Mouse (Mus musculus): ENCODE measurements around the gene Ehbp1l1. TPM values are rescaled to one million over a fixed set of nuclear protein-coding genes. Genes with fewer than 3 reads are reported as not detected.
"Not testable (repeated sequence)": the region's sequence is repeated elsewhere in the genome, so short reads cannot be mapped to it uniquely, and the experiment has no call there.

Ehbp1l1 gene
- total RNA-seq, 1 experiment from 2014 or later = 29.1 TPM

DNA sequence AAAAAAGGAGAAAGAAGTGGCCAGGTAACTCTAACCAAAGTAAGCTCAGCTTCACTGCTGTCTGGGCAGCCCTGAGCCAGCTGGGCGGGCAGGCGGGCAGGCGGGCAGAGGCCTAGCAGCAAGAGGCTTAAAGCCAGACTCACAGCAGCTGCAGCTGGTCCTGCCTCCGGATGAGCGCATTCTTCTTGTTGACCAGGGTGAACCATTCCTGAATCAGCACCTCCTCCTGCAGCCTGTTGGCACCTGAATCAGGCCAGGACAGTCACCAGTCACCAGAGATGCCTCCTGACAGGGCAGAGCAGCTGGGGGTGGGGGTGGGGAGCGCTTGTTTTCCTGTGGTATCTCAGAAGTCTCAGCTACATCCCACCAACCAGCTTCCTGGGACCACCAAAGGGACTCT is 16.0 kb downstream of the Ehbp1l1 start:
- peak; percentile 3 for DNase-seq

GRCm38 (mm10) chr19:5704801-5705571 is 21.1 kb downstream of the Ehbp1l1 start:
- DNase-seq = peak; percentile 54

DNA sequence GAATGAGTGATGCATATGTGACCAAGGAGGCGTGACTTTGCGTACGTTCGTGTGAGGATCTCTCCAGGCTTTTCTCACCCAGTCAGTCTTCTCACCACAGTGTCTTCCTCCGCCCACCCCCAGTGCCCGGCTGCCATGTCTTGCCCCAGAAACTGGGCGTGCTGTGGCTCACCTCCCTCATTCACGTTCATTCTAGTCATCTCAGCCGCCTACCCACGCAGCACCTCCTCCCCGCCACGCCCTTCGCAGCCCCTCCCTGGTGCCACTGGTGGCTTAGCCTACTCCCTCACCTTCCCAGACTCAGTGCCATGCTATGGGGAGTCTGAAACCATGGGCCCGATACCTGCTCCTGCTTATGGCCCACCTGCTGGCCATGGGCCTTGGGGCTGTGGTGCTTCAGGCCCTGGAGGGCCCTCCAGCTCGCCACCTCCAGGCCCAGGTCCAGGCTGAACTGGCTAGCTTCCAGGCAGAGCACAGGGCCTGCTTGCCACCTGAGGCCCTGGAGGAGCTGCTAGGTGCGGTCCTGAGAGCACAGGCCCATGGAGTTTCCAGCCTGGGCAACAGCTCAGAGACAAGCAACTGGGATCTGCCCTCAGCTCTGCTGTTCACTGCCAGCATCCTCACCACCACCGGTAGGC is 21.8 kb downstream of the Ehbp1l1 start, which contains the start of gene Kcnk7:
Gene Kcnk7, plus strand, starts transcription at position 205 of the 638 bp plus-strand sequence.
- no peak for DNase-seq

DNA sequence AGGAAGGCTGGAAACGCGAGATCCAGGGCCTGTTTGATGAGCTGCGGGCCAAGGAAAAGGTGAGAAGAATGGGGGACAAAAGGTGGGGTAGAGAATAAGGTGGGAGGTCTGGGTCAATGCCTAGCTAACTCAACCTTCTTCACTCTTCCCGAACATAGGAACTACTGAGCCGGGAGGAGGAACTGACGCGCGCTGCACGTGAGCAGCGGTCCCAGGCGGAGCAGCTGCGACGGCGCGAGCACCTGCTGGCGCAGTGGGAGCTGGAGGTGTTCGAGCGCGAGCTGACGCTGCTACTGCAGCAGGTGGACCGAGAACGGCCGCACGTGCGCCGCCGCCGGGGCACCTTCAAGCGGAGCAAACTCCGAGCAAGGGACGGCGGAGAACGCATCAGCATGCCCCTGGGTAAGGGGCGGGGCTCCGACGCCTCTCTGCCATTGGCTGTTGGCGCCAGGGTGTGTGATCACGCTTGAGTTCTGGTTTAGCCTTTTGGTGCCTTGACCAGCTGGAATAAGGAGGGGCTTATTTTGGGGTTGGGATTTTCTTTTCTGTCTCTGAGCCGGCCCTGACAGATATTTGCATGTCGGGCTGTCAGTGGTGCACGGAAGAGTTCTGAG is 30.2 kb downstream of the Ehbp1l1 start:
- DNase-seq = no peak

- DNase-seq = no peak
These were observed 32.3 kb downstream of the Ehbp1l1 start for GRCm38 (mm10) chr19:5693801-5694200.

- no peak for DNase-seq
These were observed 33.2 kb downstream of the Ehbp1l1 start for GRCm38 (mm10) chr19:5692913-5693396.

DNA sequence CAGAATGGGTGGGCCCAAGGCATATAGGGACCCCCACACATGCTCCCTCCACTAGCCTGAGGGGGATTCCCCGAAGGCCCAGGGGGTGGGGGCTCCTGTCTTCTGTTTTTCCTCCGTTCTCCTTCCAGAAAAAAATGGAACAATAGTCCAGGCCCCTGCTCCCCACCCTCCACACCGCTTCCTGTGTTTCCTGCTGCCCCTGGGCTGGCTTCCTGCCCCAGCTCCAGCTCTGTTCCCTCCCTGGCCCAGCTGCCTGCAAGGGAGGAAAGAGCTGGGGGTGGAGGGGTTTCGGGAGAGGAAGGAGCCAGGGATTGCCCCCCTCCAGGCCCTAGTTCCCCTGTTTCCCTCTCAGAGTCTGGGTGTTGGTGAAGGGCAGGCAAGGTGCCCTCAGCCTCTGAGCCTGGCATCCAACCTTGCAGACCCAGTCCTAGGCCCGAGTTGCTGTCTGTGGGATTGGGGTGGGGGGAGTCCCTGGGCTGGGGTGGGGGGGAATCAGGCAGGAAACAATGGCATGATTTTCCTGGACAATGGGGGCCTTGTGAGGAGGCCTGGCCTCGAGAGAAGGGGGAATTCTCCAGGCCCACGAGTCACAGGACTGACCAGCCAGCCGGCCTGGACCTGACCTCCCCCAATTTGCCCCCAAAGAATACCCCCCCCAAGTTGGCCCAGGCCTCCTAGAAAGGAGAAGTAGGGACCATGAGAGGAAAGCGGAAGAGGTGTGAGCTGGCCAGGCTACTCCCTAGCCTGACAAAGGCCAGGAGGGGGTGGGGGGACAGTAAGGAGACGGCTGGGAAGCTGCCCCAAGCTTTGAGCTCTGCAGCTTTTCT is 33.8 kb downstream of the Ehbp1l1 start:
- DNase-seq = peak; percentile 73

- DNase-seq = no peak
These were observed 34.5 kb downstream of the Ehbp1l1 start for GRCm38 (mm10) chr19:5691601-5692000.

- DNase-seq = no peak
These were observed 35.8 kb downstream of the Ehbp1l1 start for GRCm38 (mm10) chr19:5690343-5690735.

- DNase-seq = peak; percentile 95
These were observed 36.4 kb downstream of the Ehbp1l1 start for GRCm38 (mm10) chr19:5689565-5690342.

DNA sequence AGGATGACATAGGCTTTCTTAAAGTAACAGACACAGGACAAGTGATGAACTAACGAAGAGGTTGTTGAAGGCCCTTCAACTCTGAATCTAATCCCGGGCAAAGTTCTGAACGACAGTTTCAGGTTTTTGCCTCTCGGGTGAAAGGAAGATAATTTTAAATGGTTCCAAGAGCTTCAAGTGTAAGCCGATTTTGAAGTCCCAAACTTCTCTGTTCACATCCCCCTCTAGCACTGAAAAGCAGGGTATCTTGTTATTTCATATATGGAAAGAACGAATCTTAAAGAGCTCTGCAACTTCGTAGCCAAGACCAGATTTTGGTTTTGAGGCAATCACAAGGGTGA is 37.1 kb downstream of the Ehbp1l1 start:
- DNase-seq = no peak

DNA sequence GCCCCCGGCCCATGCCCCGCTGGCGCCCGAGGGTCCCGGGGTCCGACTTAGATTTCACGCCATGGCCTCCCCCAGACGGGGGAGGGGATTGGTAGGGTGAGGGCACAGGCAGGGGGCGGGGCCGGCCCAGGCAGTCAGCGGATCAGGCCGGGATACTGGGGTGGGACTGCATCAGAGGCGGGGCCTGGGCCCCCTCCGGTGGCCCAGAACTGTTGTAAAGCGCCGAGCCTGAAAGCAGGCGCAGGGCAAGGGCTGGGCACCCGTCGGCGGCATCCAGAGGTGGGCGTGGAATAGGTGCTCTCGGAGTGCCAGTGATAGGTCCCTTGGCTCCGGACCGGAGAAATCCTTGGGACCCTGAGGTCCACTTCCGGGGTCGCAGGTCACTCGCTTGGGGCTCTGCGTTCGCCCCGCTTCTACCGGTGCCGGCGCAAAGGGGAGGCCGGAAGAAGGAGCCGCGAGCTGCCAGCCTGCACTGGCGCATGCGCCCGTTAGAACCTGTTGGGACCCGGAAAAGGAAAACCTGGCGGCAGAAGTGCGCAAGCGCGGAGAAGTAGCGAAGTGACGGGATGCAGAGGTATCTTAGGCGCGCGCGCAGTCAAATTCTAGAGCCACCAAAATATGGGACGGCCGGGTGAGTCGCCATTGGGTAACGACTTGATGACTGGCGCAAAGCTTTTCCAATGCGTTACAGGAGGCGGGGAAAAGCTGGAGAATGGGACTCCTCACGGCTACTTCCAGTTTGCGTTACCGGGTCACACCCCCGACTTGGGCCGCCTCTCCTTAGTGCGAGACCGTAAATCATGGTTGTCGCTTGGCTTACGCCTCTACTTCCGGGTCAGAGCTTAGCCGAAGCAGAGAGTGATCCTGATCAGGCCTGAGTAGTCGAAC is 37.7 kb downstream of the Ehbp1l1 start, which contains the start of the genes Map3k11 and Pcnx3:
Gene Map3k11, plus strand, starts transcription at position 543 of the 888 bp plus-strand sequence.
Gene Pcnx3, minus strand, starts transcription at position 709 of the 888 bp plus-strand sequence.
- peak; percentile 98 for DNase-seq

GRCm38 (mm10) chr19:5687738-5688137 is 38.4 kb downstream of the Ehbp1l1 start:
- no peak for DNase-seq

- DNase-seq = not testable (repeated sequence)
These were observed 39.2 kb downstream of the Ehbp1l1 start for GRCm38 (mm10) chr19:5686954-5687353.

DNA sequence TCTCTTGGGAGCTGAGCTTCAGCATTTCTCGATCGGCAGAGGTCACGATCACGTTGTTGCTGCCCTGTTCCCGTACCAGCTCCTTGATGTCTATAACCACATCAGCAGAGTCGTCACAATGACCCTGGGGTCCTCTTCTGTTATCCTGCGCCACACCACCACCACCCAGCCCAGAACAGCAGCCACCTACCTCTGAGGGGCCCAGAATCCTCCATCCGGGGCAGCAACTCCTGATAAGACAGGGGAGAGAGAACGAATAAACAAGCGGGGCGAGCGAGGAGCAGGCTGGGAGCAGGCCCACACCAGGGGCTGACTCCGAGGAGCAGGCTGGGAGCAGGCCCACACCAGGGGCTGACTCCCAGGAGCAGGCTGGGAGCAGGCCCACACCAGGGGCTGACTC is 39.7 kb downstream of the Ehbp1l1 start:
- no peak for DNase-seq

GRCm38 (mm10) chr19:5685861-5686260 is 40.3 kb downstream of the Ehbp1l1 start:
- no peak for DNase-seq

GRCm38 (mm10) chr19:5685431-5685830 is 40.7 kb downstream of the Ehbp1l1 start:
- DNase-seq = no peak

DNA sequence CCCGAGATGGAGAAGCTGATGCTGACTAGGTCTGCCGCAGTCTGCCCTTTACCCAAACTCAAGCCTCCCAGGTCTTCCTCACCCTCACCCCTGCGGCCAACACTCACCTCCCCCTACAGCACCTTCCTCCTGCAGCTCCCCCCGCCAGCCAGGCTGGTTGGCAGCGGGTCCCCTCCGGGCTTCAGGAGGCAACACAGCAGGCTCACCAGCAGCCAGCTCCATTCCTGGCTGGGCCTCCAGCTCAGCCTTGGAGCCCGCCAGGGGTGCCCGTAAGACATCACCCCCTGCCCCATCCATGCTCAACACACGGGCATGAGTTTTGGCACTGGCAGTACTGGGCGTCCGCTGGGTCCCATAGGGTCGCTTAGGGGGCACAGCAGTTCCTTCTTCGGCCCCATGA is 41.1 kb downstream of the Ehbp1l1 start:
- no peak for DNase-seq

DNA sequence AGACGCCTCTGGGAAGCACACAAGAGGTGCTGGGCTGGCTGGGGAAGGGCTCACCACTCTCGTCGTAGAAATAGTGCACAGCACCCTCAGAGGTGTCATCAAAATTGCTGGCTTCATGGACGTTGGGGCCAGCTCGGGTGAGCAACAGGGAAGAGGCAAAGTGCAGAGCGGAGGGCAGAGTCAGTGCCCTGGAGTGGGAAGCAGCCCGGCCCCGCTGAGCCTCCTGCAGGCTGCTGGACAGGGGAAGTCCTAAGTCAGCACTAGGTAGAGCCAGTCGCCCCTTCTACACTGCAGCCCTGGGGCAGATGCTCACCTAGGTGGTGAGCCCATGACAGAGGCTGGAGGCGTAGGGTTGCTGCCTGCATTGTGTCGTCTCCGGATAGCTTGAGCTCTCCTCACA is 41.9 kb downstream of the Ehbp1l1 start:
- no peak for DNase-seq

GRCm38 (mm10) chr19:5680432-5680831 is 45.7 kb downstream of the Ehbp1l1 start:
- DNase-seq = peak; percentile 78
